Mouse (Mus musculus) mouse embryonic stem cell (cell line): Measurements from ENCODE around the gene Fyco1.

ENCODE experiments used
- in situ Hi-C, 2 experiments: fragments of 300-500 bp; cut with MboI; formaldehyde crosslinking; loops; 1 replicate in 1 of 2; 3 replicates in 1 of 2; pipeline ENCODE4 v1.14.3; 2019 to 2020; ENCODE audit warnings: low sequenced_read_pairs in 2 of 2, low pct_unique_long_range_greater_than_20kb in 1 of 2, mixed read lengths in 1 of 2; ENCODE audit not compliant: unreplicated experiment in 1 of 2

Gene Fyco1

GRCm38 (mm10) chr9:123851713-123852448 lies at the start of gene Fyco1:
TSS of gene Fyco1 (minus strand) at chr9:123851899.
- in situ Hi-C loops = no loop called here

GRCm38 (mm10) chr9:123872049-123872448 lies 20.4 kb upstream of the Fyco1 start:
- in situ Hi-C loops = no loop called here

- in situ Hi-C loops = no loop called here
Measured at GRCm38 (mm10) chr9:123869167-123869784, 17.6 kb upstream of the Fyco1 start.

- in situ Hi-C loops = no loop called here
Measured at GRCm38 (mm10) chr9:123863641-123864040, 11.9 kb upstream of the Fyco1 start.

GRCm38 (mm10) chr9:123862895-123863616 lies 11.4 kb upstream of the Fyco1 start:
- in situ Hi-C loops = no loop called here

GRCm38 (mm10) chr9:123861929-123862328 lies 10.2 kb upstream of the Fyco1 start, which contains the start of gene Xcr1:
TSS of gene Xcr1 (minus strand) at chr9:123862029.
- in situ Hi-C loops = no loop called here

- in situ Hi-C loops = no loop called here
Measured at GRCm38 (mm10) chr9:123856836-123857235, 5.1 kb upstream of the Fyco1 start.

GRCm38 (mm10) chr9:123852449-123853390 lies 1.0 kb upstream of the Fyco1 start:
- in situ Hi-C loops = no loop called here

GRCm38 (mm10) chr9:123851062-123851712 lies 512 bp downstream of the Fyco1 start:
- in situ Hi-C loops = no loop called here

GRCm38 (mm10) chr9:123850705-123851061 lies 1.0 kb downstream of the Fyco1 start:
- in situ Hi-C loops = no loop called here

- in situ Hi-C loops = no loop called here
Measured at GRCm38 (mm10) chr9:123849976-123850695, 1.6 kb downstream of the Fyco1 start.

GRCm38 (mm10) chr9:123846490-123846889 lies 5.2 kb downstream of the Fyco1 start:
- in situ Hi-C loops = no loop called here

GRCm38 (mm10) chr9:123845120-123845519 lies 6.6 kb downstream of the Fyco1 start:
- in situ Hi-C loops = no loop called here

- in situ Hi-C loops = no loop called here
Measured at GRCm38 (mm10) chr9:123844468-123844867, 7.2 kb downstream of the Fyco1 start.

GRCm38 (mm10) chr9:123840243-123840642 lies 11.5 kb downstream of the Fyco1 start:
- in situ Hi-C loops = no loop called here

GRCm38 (mm10) chr9:123835851-123836250 lies 15.8 kb downstream of the Fyco1 start:
- in situ Hi-C loops = no loop called here

- in situ Hi-C loops = no loop called here
Measured at GRCm38 (mm10) chr9:123828916-123829315, 22.8 kb downstream of the Fyco1 start.
